Mouse (Mus musculus) forebrain, embryonic 14.5 days (tissue): ENCODE measurements around the gene Dusp18. TPM values are rescaled to one million over a fixed set of nuclear protein-coding genes. Genes with fewer than 3 reads are reported as not detected.
A peak's percentile ranks its signal among the peaks of the same experiment; 100 is the strongest.

Source experiments
- ATAC-seq: fragments of 200-750 bp; cut with Nextera tagmentation; 2 replicates; pipeline ENCODE4 v1.8.0; 2017; ENCODE audit warnings: mild to moderate bottlenecking, moderate library complexity
- DNase-seq: peaks from one replicate; pipeline ENCODE4 v3.0.0-alpha.2; 2015; ENCODE audit warnings: low spot score
- H3K27ac ChIP-seq: fragments of 300-500 bp; sonication (generic); 2 replicates; pipeline ENCODE4 v1.5.1; 2014; ENCODE audit warnings: low read depth, mild to moderate bottlenecking, control low read depth, low read length, moderate library complexity
- H3K27me3 ChIP-seq: fragments of 300-500 bp; sonication (generic); replicated peaks from 2 replicates; pipeline ENCODE4 v1.6.1; 2014; ENCODE audit warnings: low read length, control low read depth, mixed read lengths; ENCODE audit not compliant: control insufficient read depth, insufficient read depth
- H3K36me3 ChIP-seq: fragments of 300-500 bp; sonication (generic); 2 replicates; pipeline ENCODE4 v1.6.1; 2014; ENCODE audit warnings: low read length, control low read depth; ENCODE audit not compliant: control insufficient read depth, insufficient read depth
- H3K4me1 ChIP-seq: fragments of 300-500 bp; sonication (generic); 2 replicates; pipeline ENCODE4 v1.6.1; 2014; ENCODE audit warnings: antibody characterized with exemption, low read length, control low read depth; ENCODE audit not compliant: control insufficient read depth, insufficient read depth
- H3K4me2 ChIP-seq: fragments of 300-500 bp; sonication (generic); 2 replicates; pipeline ENCODE4 v1.6.1; 2014; ENCODE audit warnings: mild to moderate bottlenecking, control low read depth, low read length
- H3K4me3 ChIP-seq: fragments of 300-500 bp; sonication (generic); 2 replicates; pipeline ENCODE4 v1.5.1; 2014; ENCODE audit warnings: low read depth, low read length, control low read depth
- H3K9ac ChIP-seq: fragments of 300-500 bp; sonication (generic); 2 replicates; pipeline ENCODE4 v1.6.1; 2014; ENCODE audit warnings: mild to moderate bottlenecking, low read length, control low read depth, moderate library complexity
- H3K9me3 ChIP-seq: fragments of 300-500 bp; sonication (generic); replicated peaks from 2 replicates; pipeline ENCODE4 v1.6.1; 2016; ENCODE audit warnings: low read length, control low read depth, mixed read lengths; ENCODE audit not compliant: control insufficient read depth
- WGBS: fragments of 180-500 bp; shearing (Covaris S2); extraction: QIAGEN DNeasy Blood & Tissue Kit; methylation state at CpG from one replicate; pipeline ENCODE4 v1.1.7; 2014; 5-methylcytosine and 5-hydroxymethylcytosine counted together
- polyA plus RNA-seq: library from polyadenylated mRNA; unstranded; fragments of >200 nt; fragmentation: Nextera tagmentation; extraction: Ambion mirVana; gene quantifications from 2 replicates; pipeline ENCODE4 v1.2.1, GENCODE M21; 2014

Gene Dusp18
- polyA plus RNA-seq, 1 experiment from 2014 or later = 29.3 TPM

GRCm38 (mm10) chr11:3878660-3879059 lies 16.4 kb upstream of the Dusp18 start:
- ATAC-seq = no peak
- no peak overlapping the region for H3K9ac ChIP-seq
- no peak overlapping the region for H3K27ac ChIP-seq
- H3K27me3 ChIP-seq = no peaks in the 10 kb centered on the region
- no peak overlapping the region for H3K4me3 ChIP-seq
- no peaks in the 10 kb centered on the region for H3K9me3 ChIP-seq
- H3K4me2 ChIP-seq = no peak overlapping the region
- 76% methylated on average over 7 of the region's 7 CpGs for WGBS
- H3K4me1 ChIP-seq = no peaks in the 10 kb centered on the region
- no peak for DNase-seq
- H3K36me3 ChIP-seq = no peaks in the 10 kb centered on the region

GRCm38 (mm10) chr11:3879836-3880235 lies 15.2 kb upstream of the Dusp18 start:
- H3K4me1 ChIP-seq = no peaks in the 10 kb centered on the region
- no peaks in the 10 kb centered on the region for H3K27me3 ChIP-seq
- no peak overlapping the region for H3K27ac ChIP-seq
- no peak overlapping the region for H3K9ac ChIP-seq
- H3K36me3 ChIP-seq = no peaks in the 10 kb centered on the region
- no peak overlapping the region for H3K4me3 ChIP-seq
- DNase-seq (peak; percentile 82), ATAC-seq (0 out of 2 replicates have a peak, but pooled peaks have one; percentile 63)
- no peak overlapping the region for H3K4me2 ChIP-seq
- H3K9me3 ChIP-seq = no peaks in the 10 kb centered on the region
- 32% methylated on average over 2 of the region's 2 CpGs for WGBS

GRCm38 (mm10) chr11:3883711-3884110 lies 11.3 kb upstream of the Dusp18 start:
- Histone ChIP-seq H3K4me2 (no peak overlapping the region), H3K36me3 (no peaks in the 10 kb centered on the region), H3K4me3 (no peak overlapping the region), H3K27ac (no peak overlapping the region), H3K9ac (no peak overlapping the region), H3K4me1 (no peaks in the 10 kb centered on the region), H3K9me3 (no peaks in the 10 kb centered on the region), H3K27me3 (no peaks in the 10 kb centered on the region)
- DNase-seq (no peak), ATAC-seq (no peak)
- 83% methylated on average over 3 of the region's 3 CpGs for WGBS

- no peaks in the 10 kb centered on the region for H3K9me3 ChIP-seq
- H3K4me3 ChIP-seq = no peak overlapping the region
- H3K27ac ChIP-seq = no peak overlapping the region
- 76% methylated on average over 5 of the region's 5 CpGs for WGBS
- no peaks in the 10 kb centered on the region for H3K27me3 ChIP-seq
- no peak for DNase-seq
- no peak for ATAC-seq
- H3K36me3 ChIP-seq = no peaks in the 10 kb centered on the region
- H3K4me1 ChIP-seq = no peaks in the 10 kb centered on the region
- H3K9ac ChIP-seq = no peak overlapping the region
- no peak overlapping the region for H3K4me2 ChIP-seq
Measured at GRCm38 (mm10) chr11:3887331-3887730, 7.7 kb upstream of the Dusp18 start.

GRCm38 (mm10) chr11:3893970-3894369 lies 1.1 kb upstream of the Dusp18 start:
- peaks cover 3% of the 10 kb centered on the region; the same call in 1 of the 2 replicates for H3K4me1 ChIP-seq
- no peaks in the 10 kb centered on the region for H3K9me3 ChIP-seq
- H3K4me3 ChIP-seq = no peak overlapping the region; the same call in 1 of the 2 replicates
- DNase-seq (no peak), ATAC-seq (no peak)
- H3K27me3 ChIP-seq = no peaks in the 10 kb centered on the region
- H3K9ac ChIP-seq = no peak overlapping the region; the same call in 1 of the 2 replicates
- 80% methylated on average over 6 of the region's 6 CpGs for WGBS
- H3K36me3 ChIP-seq = peaks cover 21% of the 10 kb centered on the region
- peak overlapping the region; percentile 63 for H3K4me2 ChIP-seq
- no peak overlapping the region for H3K27ac ChIP-seq

- H3K27me3 ChIP-seq = no peaks in the 10 kb centered on the region
- peaks cover 3% of the 10 kb centered on the region; the same call in 1 of the 2 replicates for H3K4me1 ChIP-seq
- peak overlapping the region; percentile 79 for H3K27ac ChIP-seq
- H3K9me3 ChIP-seq = no peaks in the 10 kb centered on the region
- peak overlapping the region; percentile 39 for H3K4me3 ChIP-seq
- no peak for ATAC-seq
- H3K36me3 ChIP-seq = peaks cover 21% of the 10 kb centered on the region
- peak overlapping the region; percentile 62 for H3K9ac ChIP-seq
- WGBS = 3% methylated on average over 10 of the region's 10 CpGs
- peak overlapping the region; percentile 63 for H3K4me2 ChIP-seq
- peak; percentile 36 for DNase-seq
Measured at GRCm38 (mm10) chr11:3895458-3895857, 418 bp downstream of the Dusp18 start.

GRCm38 (mm10) chr11:3895933-3896332 lies 893 bp downstream of the Dusp18 start:
- no peak overlapping the region for H3K4me3 ChIP-seq
- no peaks in the 10 kb centered on the region for H3K9me3 ChIP-seq
- no peak overlapping the region for H3K27ac ChIP-seq
- WGBS = 89% methylated on average over 1 of the region's 1 CpGs
- H3K27me3 ChIP-seq = no peaks in the 10 kb centered on the region
- ATAC-seq = no peak
- no peak overlapping the region for H3K4me2 ChIP-seq
- peaks cover 21% of the 10 kb centered on the region for H3K36me3 ChIP-seq
- DNase-seq = no peak
- peaks cover 3% of the 10 kb centered on the region; the same call in 1 of the 2 replicates for H3K4me1 ChIP-seq
- H3K9ac ChIP-seq = no peak overlapping the region

GRCm38 (mm10) chr11:3900296-3900695 lies 5.3 kb downstream of the Dusp18 start:
- Histone ChIP-seq H3K4me1 (no peaks in the 10 kb centered on the region), H3K36me3 (peaks cover 23% of the 10 kb centered on the region), H3K4me2 (no peak overlapping the region), H3K9ac (no peak overlapping the region), H3K27ac (no peak overlapping the region), H3K4me3 (no peak overlapping the region), H3K9me3 (no peaks in the 10 kb centered on the region), H3K27me3 (no peaks in the 10 kb centered on the region)
- WGBS = 87% methylated on average over 6 of the region's 6 CpGs
- ATAC-seq (no peak), DNase-seq (no peak)

- Histone ChIP-seq H3K36me3 (peaks cover 20% of the 10 kb centered on the region), H3K27me3 (no peaks in the 10 kb centered on the region), H3K4me3 (no peak overlapping the region), H3K9me3 (no peaks in the 10 kb centered on the region), H3K4me1 (no peaks in the 10 kb centered on the region), H3K9ac (no peak overlapping the region), H3K4me2 (no peak overlapping the region), H3K27ac (no peak overlapping the region)
- no peak for DNase-seq
- WGBS = 79% methylated on average over 3 of the region's 3 CpGs
- no peak for ATAC-seq
Measured at GRCm38 (mm10) chr11:3902516-3902915, 7.5 kb downstream of the Dusp18 start.
